Mouse (Mus musculus) liver, embryonic 14.5 days (tissue): ENCODE results near the gene T2. TPM values are rescaled to one million over a fixed set of nuclear protein-coding genes. Genes with fewer than 3 reads are reported as not detected.

Source experiments
- ATAC-seq: fragments of 200-750 bp; cut with Nextera tagmentation; 2 replicates; pipeline ENCODE4 v1.8.0; 2017; ENCODE audit warnings: moderate number of reproducible peaks, mild to moderate bottlenecking, moderate library complexity; ENCODE audit not compliant: insufficient read depth
- DNase-seq, 3 experiments: peaks; one replicate each; pipeline ENCODE4 v3.0.0-alpha.2; 2012 to 2013; ENCODE audit warnings: low read depth in 3 of 3, low spot score in 3 of 3
- H3K27ac ChIP-seq: fragments of 300-500 bp; sonication (generic); 2 replicates; pipeline ENCODE4 v1.5.1; 2014; ENCODE audit warnings: moderate library complexity, mild to moderate bottlenecking, control low read depth, inconsistent platforms
- H3K27me3 ChIP-seq: fragments of 300-500 bp; sonication (generic); 2 replicates; pipeline ENCODE4 v1.6.1; 2014; ENCODE audit warnings: mild to moderate bottlenecking, low read length, moderate library complexity; ENCODE audit not compliant: control insufficient read depth, insufficient read depth
- H3K36me3 ChIP-seq: fragments of 300-500 bp; sonication (generic); replicated peaks from 2 replicates; pipeline ENCODE4 v1.6.1; 2014; ENCODE audit warnings: low read depth; ENCODE audit not compliant: control insufficient read depth, insufficient read depth
- H3K4me1 ChIP-seq, 2 experiments: fragments of 200-500 bp in 1 of 2; fragments of 300-500 bp in 1 of 2; sonication (generic) in 1 of 2; replicated peaks; 2 replicates each; pipeline ENCODE4 v1.6.1; 2012 to 2014; ENCODE audit warnings: antibody characterized with exemption in 1 of 2, inconsistent platforms in 1 of 2, low read length in 1 of 2; ENCODE audit not compliant: control insufficient read depth in 2 of 2, insufficient read depth in 2 of 2
- H3K4me2 ChIP-seq: fragments of 300-500 bp; sonication (generic); 2 replicates; pipeline ENCODE4 v1.6.1; 2014; ENCODE audit warnings: low read depth, mild to moderate bottlenecking, control low read depth, moderate library complexity
- H3K4me3 ChIP-seq, 2 experiments: fragments of 200-500 bp in 1 of 2; fragments of 300-500 bp in 1 of 2; sonication (generic) in 1 of 2; 2 replicates each; pipeline ENCODE4 v1.5.1; 2012 to 2014; ENCODE audit warnings: low read depth in 2 of 2, low read length in 2 of 2, mild to moderate bottlenecking in 2 of 2, control low read depth in 1 of 2, inconsistent platforms in 1 of 2, moderate library complexity in 1 of 2; ENCODE audit not compliant: insufficient read depth in 1 of 2
- H3K9ac ChIP-seq: fragments of 300-500 bp; sonication (generic); replicated peaks from 2 replicates; pipeline ENCODE4 v1.6.1; 2014; ENCODE audit warnings: mild to moderate bottlenecking, control low read depth, moderate library complexity
- H3K9me3 ChIP-seq: fragments of 300-500 bp; sonication (generic); 2 replicates; pipeline ENCODE4 v1.6.1; 2016; ENCODE audit warnings: low read length, mixed read lengths; ENCODE audit not compliant: control insufficient read depth
- CTCF ChIP-seq: IDR thresholded peaks from 2 replicates; pipeline ENCODE4 v1.5.1; 2016; ENCODE audit warnings: antibody characterized with exemption, low read depth, control low read depth
- EP300 ChIP-seq: IDR thresholded peaks from 2 replicates; pipeline ENCODE4 v1.6.1; 2016; ENCODE audit warnings: antibody characterized with exemption, low read depth
- WGBS: fragments of 180-500 bp; shearing (Covaris S2); extraction: QIAGEN DNeasy Blood & Tissue Kit; methylation state at CpG from one replicate; pipeline ENCODE4 v1.1.7; 2014; ENCODE audit not compliant: insufficient replicate concordance; 5-methylcytosine and 5-hydroxymethylcytosine counted together
- polyA plus RNA-seq, 2 experiments: library from polyadenylated mRNA; depleted of rRNA in 1 of 2; stranded (reverse) in 1 of 2; unstranded in 1 of 2; fragments of >200 nt; fragmentation: Nextera tagmentation in 1 of 2; extraction: Ambion mirVana in 1 of 2; gene quantifications; 2 replicates each; pipeline versions ENCODE4 v1.2.1 to v1.2.3; 2012 to 2014

T2 gene
- polyA plus RNA-seq, 2 experiments: 0.09 TPM; not detected in 1

- Histone ChIP-seq H3K4me1 (no peaks in the 10 kb centered on the region), H3K4me3 (no peak overlapping the region), H3K36me3 (no peaks in the 10 kb centered on the region), H3K9ac (no peak overlapping the region), H3K4me2 (no peak overlapping the region), H3K27ac (no peak overlapping the region), H3K27me3 (peaks cover 52% of the 10 kb centered on the region), H3K9me3 (no peaks in the 10 kb centered on the region)
- WGBS: 6% methylated on average over 16 of the region's 16 CpGs
- TF ChIP-seq EP300 (no peak), CTCF (no peak)
- ATAC-seq: no peak
- DNase-seq: no peak
Measured at GRCm38 (mm10) chr17:8429436-8429835, 73.6 kb downstream of the T2 start.

GRCm38 (mm10) chr17:8429896-8430295, 74.1 kb downstream of the T2 start:
- Histone ChIP-seq H3K4me2 (no peak overlapping the region), H3K27ac (no peak overlapping the region), H3K27me3 (peaks cover 57% of the 10 kb centered on the region), H3K4me1 (no peaks in the 10 kb centered on the region), H3K9ac (no peak overlapping the region), H3K36me3 (no peaks in the 10 kb centered on the region), H3K4me3 (no peak overlapping the region), H3K9me3 (no peaks in the 10 kb centered on the region)
- DNase-seq (no peak), ATAC-seq (no peak)
- WGBS: 4% methylated on average over 5 of the region's 5 CpGs
- TF ChIP-seq CTCF (no peak), EP300 (no peak)

- no peak overlapping the region for H3K4me3 ChIP-seq
- DNase-seq (no peak), ATAC-seq (no peak)
- H3K9me3 ChIP-seq: no peaks in the 10 kb centered on the region
- no peak overlapping the region for H3K4me2 ChIP-seq
- H3K9ac ChIP-seq: no peak overlapping the region
- H3K27ac ChIP-seq: no peak overlapping the region
- WGBS: 1% methylated on average over 17 of the region's 17 CpGs
- peaks cover 74% of the 10 kb centered on the region for H3K27me3 ChIP-seq
- no peaks in the 10 kb centered on the region for H3K4me1 ChIP-seq
- TF ChIP-seq CTCF (no peak), EP300 (no peak)
- no peaks in the 10 kb centered on the region for H3K36me3 ChIP-seq
Measured at GRCm38 (mm10) chr17:8432179-8432800, 76.5 kb downstream of the T2 start.

- Histone ChIP-seq H3K4me1 (no peaks in the 10 kb centered on the region), H3K9me3 (no peaks in the 10 kb centered on the region), H3K27me3 (peaks cover 74% of the 10 kb centered on the region), H3K4me3 (no peak overlapping the region), H3K36me3 (no peaks in the 10 kb centered on the region), H3K4me2 (no peak overlapping the region), H3K27ac (no peak overlapping the region), H3K9ac (no peak overlapping the region)
- TF ChIP-seq EP300 (no peak), CTCF (no peak)
- ATAC-seq (no peak), DNase-seq (no peak)
- 2% methylated on average over 52 of the region's 52 CpGs for WGBS
Measured at GRCm38 (mm10) chr17:8433121-8433977, 77.6 kb downstream of the T2 start.
